Mouse (Mus musculus) liver, embryonic 14.5 days (tissue): ENCODE measurements around the gene Psma2.

ENCODE experiments used
- CTCF ChIP-seq: IDR thresholded peaks from 2 replicates; pipeline ENCODE4 v1.5.1; 2016; ENCODE audit warnings: antibody characterized with exemption, low read depth, control low read depth
- EP300 ChIP-seq: IDR thresholded peaks from 2 replicates; pipeline ENCODE4 v1.6.1; 2016; ENCODE audit warnings: antibody characterized with exemption, low read depth

GRCm38 (mm10) chr13:14612463-14612862 lies 577 bp upstream of the Psma2 start:
- TF ChIP-seq CTCF (no peak), EP300 (no peak)
